Mouse (Mus musculus) G1E (cell line): ENCODE data around the gene Rab10.

ENCODE experiments used
- CTCF ChIP-seq: IDR thresholded peaks from 2 replicates; pipeline ENCODE4 v1.5.1; 2012; ENCODE audit warnings: low read depth, low read length, inconsistent platforms, mixed read lengths
- GATA1 ChIP-seq: IDR thresholded peaks from 2 replicates; pipeline ENCODE4 v1.6.1; 2012; ENCODE audit warnings: borderline replicate concordance, low read length, inconsistent platforms, mixed read lengths
- GATA2 ChIP-seq: IDR thresholded peaks from 2 replicates; pipeline ENCODE4 v1.6.1; 2012; ENCODE audit warnings: low read depth, low read length, inconsistent platforms, borderline replicate concordance
- POLR2AphosphoS5 ChIP-seq: IDR thresholded peaks from 2 replicates; pipeline ENCODE4 v1.6.1; 2012; ENCODE audit warnings: low read depth, low read length, inconsistent platforms; ENCODE audit not compliant: insufficient replicate concordance
- TAL1 ChIP-seq: conservative IDR thresholded peaks from 2 replicates; pipeline ENCODE4 v1.6.1; 2012; ENCODE audit warnings: low read depth, low read length, inconsistent platforms, mixed read lengths

GRCm38 (mm10) chr12:3285919-3286318, 23.9 kb downstream of the Rab10 start:
- TF ChIP-seq CTCF (no peak), GATA2 (no peak), TAL1 (no peak), GATA1 (no peak), POLR2AphosphoS5 (no peak)
